Mouse (Mus musculus) forebrain, embryonic 16.5 days (tissue): ENCODE data around the gene Hdac7. TPM values are rescaled to one million over a fixed set of nuclear protein-coding genes. Genes with fewer than 3 reads are reported as not detected.
"Not testable (repeated sequence)": the region's sequence is repeated elsewhere in the genome, so short reads cannot be mapped to it uniquely, and the experiment has no call there.

Experiments used
- ATAC-seq: fragments of 200-750 bp; cut with Nextera tagmentation; 2 replicates; pipeline ENCODE4 v1.8.0; 2017; ENCODE audit warnings: mild to moderate bottlenecking, moderate library complexity
- H3K27ac ChIP-seq: fragments of 300-500 bp; sonication (generic); 2 replicates; pipeline ENCODE4 v1.5.1; 2014; ENCODE audit warnings: low read length, control low read depth
- H3K27me3 ChIP-seq: fragments of 300-500 bp; sonication (generic); replicated peaks from 2 replicates; pipeline ENCODE4 v1.6.1; 2014; ENCODE audit warnings: low read length; ENCODE audit not compliant: control insufficient read depth, insufficient read depth
- H3K36me3 ChIP-seq: fragments of 300-500 bp; sonication (generic); 2 replicates; pipeline ENCODE4 v1.6.1; 2014; ENCODE audit not compliant: control insufficient read depth, insufficient read depth
- H3K4me1 ChIP-seq: fragments of 300-500 bp; sonication (generic); replicated peaks from 2 replicates; pipeline ENCODE4 v1.6.1; 2014; ENCODE audit warnings: low read length; ENCODE audit not compliant: control insufficient read depth, insufficient read depth
- H3K4me2 ChIP-seq: fragments of 300-500 bp; sonication (generic); 2 replicates; pipeline ENCODE4 v1.6.1; 2014; ENCODE audit warnings: mild to moderate bottlenecking, low read length, control low read depth
- H3K4me3 ChIP-seq: fragments of 300-500 bp; sonication (generic); replicated peaks from 2 replicates; pipeline ENCODE4 v1.5.1; 2014; ENCODE audit warnings: mild to moderate bottlenecking, low read length, control low read depth
- H3K9ac ChIP-seq: fragments of 300-500 bp; sonication (generic); replicated peaks from 2 replicates; pipeline ENCODE4 v1.6.1; 2014; ENCODE audit warnings: low read depth, low read length, control low read depth
- H3K9me3 ChIP-seq: fragments of 300-500 bp; sonication (generic); 2 replicates; pipeline ENCODE4 v1.6.1; 2016; ENCODE audit warnings: low read length; ENCODE audit not compliant: control insufficient read depth
- WGBS: fragments of 180-500 bp; shearing (Covaris S2); extraction: QIAGEN DNeasy Blood & Tissue Kit; methylation state at CpG from one replicate; pipeline ENCODE4 v1.1.7; 2014; 5-methylcytosine and 5-hydroxymethylcytosine counted together
- polyA plus RNA-seq: library from polyadenylated mRNA; unstranded; fragments of >200 nt; fragmentation: Nextera tagmentation; extraction: Ambion mirVana; gene quantifications from 2 replicates; pipeline ENCODE4 v1.2.1, GENCODE M21; 2015

The Hdac7 gene
- polyA plus RNA-seq, 1 experiment from 2014 or later: 31.1 TPM

DNA sequence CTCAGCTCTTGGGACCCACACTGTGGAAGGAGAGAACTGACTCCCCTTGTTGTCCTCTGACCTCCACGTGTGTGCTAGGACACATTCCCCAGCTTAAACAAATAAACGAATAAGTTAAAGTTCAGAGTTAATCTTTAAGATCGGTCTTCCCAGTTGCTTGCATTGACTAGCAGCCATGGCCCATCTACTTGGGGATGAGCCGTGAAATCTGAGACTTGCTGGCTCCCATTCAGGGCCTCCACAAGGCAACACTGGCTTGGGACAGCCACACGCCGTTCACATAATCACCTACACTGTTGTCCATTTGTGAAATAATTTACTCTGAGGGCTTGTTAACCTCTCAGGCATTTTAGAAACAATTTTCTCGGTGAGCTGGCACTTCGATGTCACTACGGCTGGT, 29.4 kb upstream of the Hdac7 start:
- Histone ChIP-seq H3K27ac (no peak overlapping the region), H3K9ac (no peak overlapping the region), H3K9me3 (no peaks in the 10 kb centered on the region), H3K4me2 (no peak overlapping the region), H3K4me1 (no peaks in the 10 kb centered on the region), H3K4me3 (no peak overlapping the region), H3K27me3 (no peaks in the 10 kb centered on the region), H3K36me3 (no peaks in the 10 kb centered on the region)
- no peak for ATAC-seq
- 82% methylated on average over 9 of the region's 9 CpGs for WGBS

DNA sequence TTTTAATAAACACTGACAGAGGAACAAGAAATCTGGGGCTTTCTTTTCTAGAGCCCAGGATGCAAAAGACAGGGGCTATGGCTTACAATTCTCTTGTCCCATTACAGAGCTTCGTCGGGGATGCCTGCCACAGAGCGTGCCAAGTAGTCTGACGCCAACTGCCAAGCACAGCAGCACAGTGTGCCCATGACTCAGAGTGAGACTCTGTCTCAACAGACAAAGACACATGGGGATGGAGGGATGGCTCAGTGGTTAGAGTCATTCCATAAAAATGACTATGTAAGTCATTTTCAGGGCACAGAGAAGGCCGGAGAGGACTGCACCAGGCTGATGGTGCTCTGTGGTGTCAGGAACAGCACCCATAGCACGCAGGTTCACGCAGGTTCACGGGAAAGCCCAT, 27.9 kb upstream of the Hdac7 start:
- H3K9ac ChIP-seq: no peak overlapping the region
- no peak overlapping the region for H3K4me3 ChIP-seq
- H3K27me3 ChIP-seq: no peaks in the 10 kb centered on the region
- no peaks in the 10 kb centered on the region for H3K4me1 ChIP-seq
- ATAC-seq: no peak
- H3K36me3 ChIP-seq: no peaks in the 10 kb centered on the region
- 80% methylated on average over 8 of the region's 8 CpGs for WGBS
- H3K4me2 ChIP-seq: no peak overlapping the region
- H3K9me3 ChIP-seq: no peaks in the 10 kb centered on the region
- no peak overlapping the region for H3K27ac ChIP-seq

DNA sequence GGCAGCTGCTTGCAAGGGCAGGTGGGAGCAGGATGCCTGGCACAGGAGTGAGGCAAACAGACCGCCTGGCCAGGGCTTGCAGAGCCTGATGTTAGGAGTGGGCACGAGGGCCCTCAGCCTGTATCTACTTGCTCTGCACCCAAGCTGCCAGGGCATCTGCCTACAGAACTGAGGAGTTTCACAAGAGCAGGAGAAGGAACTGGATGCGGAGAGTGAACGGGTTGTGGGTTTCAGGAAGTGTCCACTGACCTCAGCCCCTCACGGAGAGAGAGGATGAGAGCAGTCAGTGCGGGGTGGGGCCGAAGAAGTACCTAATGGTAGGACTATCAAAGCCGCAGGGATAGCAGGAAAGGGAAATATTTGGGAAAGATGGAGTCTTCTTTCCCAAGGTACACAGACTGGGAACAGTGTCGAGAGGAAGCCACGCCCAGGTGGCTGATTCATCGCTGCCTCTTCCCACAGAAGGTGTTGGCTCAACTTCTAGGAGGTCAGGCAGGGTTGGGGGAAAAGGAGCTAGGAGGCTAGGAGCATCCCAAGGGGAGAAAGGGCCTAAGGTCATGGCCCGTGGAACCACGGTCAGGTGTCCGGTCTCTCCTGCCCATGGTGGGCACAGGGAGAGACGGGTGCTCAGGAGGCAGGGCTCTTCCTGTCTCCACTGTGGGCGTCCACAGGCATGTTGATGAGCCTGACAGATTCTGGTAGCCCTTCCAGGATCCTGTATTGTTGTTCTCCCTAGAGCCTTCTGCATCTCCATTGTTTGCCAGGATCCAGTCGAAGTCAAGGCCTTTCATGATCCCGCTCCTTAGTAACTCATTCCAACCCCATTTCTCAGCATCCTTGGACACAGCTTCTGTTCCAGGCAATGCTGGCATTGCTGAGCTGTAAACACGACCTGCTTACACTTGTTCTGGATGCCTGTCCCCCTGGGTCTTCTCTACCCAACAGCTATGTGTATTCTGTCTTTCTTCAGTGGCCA, 27.0 kb upstream of the Hdac7 start:
- no peaks in the 10 kb centered on the region for H3K4me1 ChIP-seq
- H3K4me2 ChIP-seq: no peak overlapping the region
- no peak for ATAC-seq
- H3K36me3 ChIP-seq: no peaks in the 10 kb centered on the region
- no peak overlapping the region for H3K4me3 ChIP-seq
- H3K27me3 ChIP-seq: no peaks in the 10 kb centered on the region
- 85% methylated on average over 19 of the region's 19 CpGs for WGBS
- no peak overlapping the region for H3K9ac ChIP-seq
- H3K9me3 ChIP-seq: 0 out of 2 replicates have a peak, but pooled peaks cover 3% of the 10 kb centered on the region
- no peak overlapping the region for H3K27ac ChIP-seq

DNA sequence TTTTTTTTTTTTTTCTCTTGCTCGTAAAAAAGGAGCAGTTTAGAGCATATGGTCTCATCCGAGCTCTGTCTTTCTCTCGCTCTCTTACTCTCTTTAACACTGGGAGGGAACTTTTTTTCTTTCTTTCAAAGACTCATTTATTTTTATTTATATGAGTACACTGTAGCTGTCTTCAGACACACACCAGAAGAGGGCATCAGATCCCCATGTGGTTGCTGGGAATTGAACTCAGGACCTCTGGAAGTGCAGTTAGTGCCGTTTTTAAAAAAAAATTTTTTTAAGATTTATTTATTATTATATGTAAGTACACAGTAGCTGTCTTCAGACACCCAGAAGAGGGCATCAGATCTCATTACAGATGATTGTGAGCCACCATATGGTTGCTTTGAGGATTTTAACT, 25.8 kb upstream of the Hdac7 start:
- not testable (repeated sequence) for H3K4me3 ChIP-seq, H3K9me3 ChIP-seq, ATAC-seq, H3K4me1 ChIP-seq, H3K27me3 ChIP-seq, H3K9ac ChIP-seq, H3K27ac ChIP-seq, H3K36me3 ChIP-seq, H3K4me2 ChIP-seq
- 86% methylated on average over 4 of the region's 4 CpGs for WGBS

DNA sequence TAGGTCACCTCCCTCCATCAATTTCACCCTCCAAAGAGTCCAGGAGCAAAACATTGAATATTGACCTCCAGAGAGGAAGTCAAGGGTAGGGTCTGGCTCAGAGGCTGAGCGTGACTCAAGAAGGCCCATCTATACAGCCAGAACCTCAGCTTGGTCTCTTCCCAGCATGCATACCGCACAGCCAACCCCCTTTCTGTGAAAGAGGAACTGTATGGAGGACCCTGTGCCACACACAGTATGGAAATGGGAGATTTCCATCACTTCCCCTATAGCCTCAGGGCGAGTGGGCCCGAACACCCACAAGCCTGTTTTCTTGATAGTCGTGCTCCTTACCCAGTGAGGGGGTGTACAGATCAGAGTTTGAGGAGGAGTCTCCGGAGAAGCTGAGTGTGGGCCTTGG, 24.7 kb upstream of the Hdac7 start:
- no peak overlapping the region for H3K4me2 ChIP-seq
- no peaks in the 10 kb centered on the region for H3K36me3 ChIP-seq
- peaks cover 6% of the 10 kb centered on the region for H3K9me3 ChIP-seq
- no peak overlapping the region for H3K4me3 ChIP-seq
- H3K27ac ChIP-seq: no peak overlapping the region
- WGBS: 91% methylated on average over 6 of the region's 6 CpGs
- no peak for ATAC-seq
- H3K9ac ChIP-seq: no peak overlapping the region
- H3K27me3 ChIP-seq: no peaks in the 10 kb centered on the region
- H3K4me1 ChIP-seq: no peaks in the 10 kb centered on the region

DNA sequence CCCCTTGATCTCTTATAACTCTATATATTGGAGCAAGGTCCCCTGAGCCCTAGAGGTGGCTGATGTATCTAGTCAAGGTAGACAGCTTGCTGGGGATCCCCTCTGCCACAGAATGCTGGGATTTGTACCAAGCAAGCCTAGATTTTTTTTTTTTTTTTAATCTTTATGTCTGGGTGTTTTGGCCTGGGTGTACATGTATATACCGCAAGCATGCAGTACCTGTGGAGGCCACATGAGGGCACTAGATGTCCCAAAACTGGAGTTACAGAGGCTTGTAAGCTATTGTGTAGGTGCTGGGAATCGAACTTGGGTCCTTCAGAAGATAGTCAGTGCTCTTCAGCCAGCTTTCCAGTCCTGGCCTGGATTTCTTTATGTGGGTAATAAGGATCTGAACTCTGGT, 21.7 kb upstream of the Hdac7 start:
- ATAC-seq: no peak
- no peak overlapping the region for H3K4me2 ChIP-seq
- no peak overlapping the region for H3K27ac ChIP-seq
- no peak overlapping the region for H3K9ac ChIP-seq
- no peaks in the 10 kb centered on the region for H3K36me3 ChIP-seq
- no peak overlapping the region for H3K4me3 ChIP-seq
- H3K27me3 ChIP-seq: no peaks in the 10 kb centered on the region
- H3K4me1 ChIP-seq: no peaks in the 10 kb centered on the region
- H3K9me3 ChIP-seq: peaks cover 6% of the 10 kb centered on the region
- 90% methylated on average over 2 of the region's 2 CpGs for WGBS

DNA sequence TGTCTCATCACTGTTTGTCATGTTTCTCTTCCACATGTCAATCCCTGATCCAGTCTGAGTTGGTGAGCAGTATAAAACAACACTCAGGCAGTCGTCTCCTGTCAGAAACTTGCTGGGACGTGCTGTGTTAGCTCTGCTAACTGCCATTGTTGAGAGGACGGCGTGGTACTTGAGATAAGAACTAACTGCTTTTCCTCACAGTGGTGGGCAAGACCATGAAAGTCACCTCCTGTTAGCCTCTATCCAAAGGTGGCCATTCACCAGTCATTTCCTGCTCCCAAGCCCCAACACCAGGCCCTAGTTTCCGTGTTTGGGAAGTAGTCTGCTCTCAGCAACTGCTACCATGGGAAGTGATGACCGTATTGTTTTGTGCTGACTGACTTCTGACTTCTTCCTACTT, 20.9 kb upstream of the Hdac7 start:
- Histone ChIP-seq H3K4me2 (no peak overlapping the region), H3K4me3 (no peak overlapping the region), H3K36me3 (no peaks in the 10 kb centered on the region), H3K27me3 (no peaks in the 10 kb centered on the region), H3K4me1 (no peaks in the 10 kb centered on the region), H3K9me3 (peaks cover 6% of the 10 kb centered on the region), H3K27ac (no peak overlapping the region), H3K9ac (no peak overlapping the region)
- ATAC-seq: no peak
- 72% methylated on average over 6 of the region's 6 CpGs for WGBS

DNA sequence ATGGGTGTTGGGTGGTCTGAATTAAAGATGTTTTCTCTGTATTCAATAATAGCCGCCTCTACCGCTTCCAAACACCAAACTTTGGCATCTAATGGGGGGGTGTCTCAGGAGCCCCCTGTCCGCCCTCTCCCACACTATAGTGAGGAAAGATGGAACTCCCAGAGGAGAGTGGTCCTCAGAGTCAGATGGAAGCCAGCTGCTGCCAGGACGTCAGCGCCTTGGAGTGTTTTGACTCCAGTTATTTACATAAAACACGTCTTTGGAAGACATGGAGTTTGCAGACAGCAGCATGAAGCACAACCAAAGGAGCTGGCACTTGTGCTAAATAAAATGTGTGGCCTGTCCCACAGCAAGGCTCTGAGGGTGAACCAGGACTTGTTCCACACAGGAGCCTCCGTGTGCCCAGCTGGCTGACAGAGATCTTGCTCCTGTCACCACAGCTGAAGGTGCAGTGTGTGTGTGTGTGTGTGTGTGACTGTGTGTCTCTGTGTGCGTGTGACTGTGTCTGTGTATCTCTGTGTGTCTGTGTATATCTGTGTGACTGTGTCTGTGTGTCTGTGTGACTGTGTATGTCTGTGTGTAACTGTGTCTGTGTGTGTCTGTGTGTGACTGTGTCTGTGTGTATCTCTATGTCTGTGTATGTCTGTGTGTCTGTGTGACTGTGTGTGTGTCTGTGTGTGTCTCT, 20.2 kb upstream of the Hdac7 start:
- Histone ChIP-seq H3K9ac (no peak overlapping the region), H3K27me3 (no peaks in the 10 kb centered on the region), H3K36me3 (no peaks in the 10 kb centered on the region), H3K9me3 (peaks cover 6% of the 10 kb centered on the region), H3K27ac (no peak overlapping the region), H3K4me2 (no peak overlapping the region), H3K4me1 (no peaks in the 10 kb centered on the region), H3K4me3 (no peak overlapping the region)
- 76% methylated on average over 8 of the region's 8 CpGs for WGBS
- ATAC-seq: no peak

DNA sequence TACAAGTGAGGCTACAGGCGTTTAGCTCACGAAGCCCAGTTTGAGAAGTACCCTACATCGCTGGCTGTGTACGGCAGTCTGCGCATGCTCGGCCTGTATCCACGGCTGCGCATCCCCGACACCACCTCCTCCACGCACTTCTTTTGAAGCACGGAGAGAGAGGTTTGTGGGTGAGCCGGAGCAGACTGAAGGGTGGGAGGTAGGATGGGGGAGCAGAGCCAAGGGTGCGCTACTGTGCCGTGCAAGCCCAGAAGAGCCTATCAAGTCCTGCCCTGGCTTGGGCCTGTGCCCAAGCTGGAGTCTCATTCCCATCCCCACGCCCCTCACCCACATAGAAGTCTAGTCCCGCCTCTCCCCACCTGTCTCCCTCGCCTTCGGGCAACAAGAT, 19.2 kb upstream of the Hdac7 start:
- Histone ChIP-seq H3K4me1 (no peaks in the 10 kb centered on the region), H3K4me2 (no peak overlapping the region), H3K27ac (no peak overlapping the region), H3K9me3 (peaks cover 6% of the 10 kb centered on the region), H3K36me3 (no peaks in the 10 kb centered on the region), H3K4me3 (no peak overlapping the region), H3K9ac (no peak overlapping the region), H3K27me3 (no peaks in the 10 kb centered on the region)
- ATAC-seq: 0 out of 2 replicates have a peak, but pooled peaks have one; percentile 28
- WGBS: 67% methylated on average over 18 of the region's 18 CpGs
